Mouse (Mus musculus) CH12.LX (cell line): ENCODE measurements around the gene Tgfbr3.

Experiments
- CTCF ChIP-seq, 2 experiments: IDR thresholded peaks in 1 of 2; conservative IDR thresholded peaks in 1 of 2; 2 replicates each; pipeline ENCODE4 v1.5.1; 2011 to 2012; ENCODE audit warnings: low read depth in 2 of 2, low read length in 2 of 2, improper control_type of control experiment in 1 of 2, inconsistent platforms in 1 of 2, mild to moderate bottlenecking in 1 of 2, moderate library complexity in 1 of 2
- GABPA ChIP-seq: IDR thresholded peaks from 2 replicates; pipeline ENCODE4 v1.6.1; 2012; ENCODE audit warnings: low read depth, low read length, improper control_type of control experiment, inconsistent platforms; ENCODE audit not compliant: insufficient replicate concordance
- JUND ChIP-seq: conservative IDR thresholded peaks from 2 replicates; pipeline ENCODE4 v1.6.1; 2011; ENCODE audit warnings: low read depth, low read length, improper control_type of control experiment
- NRF1 ChIP-seq: IDR thresholded peaks from 2 replicates; pipeline ENCODE4 v1.6.1; 2014; ENCODE audit warnings: low read depth, mild to moderate bottlenecking, inconsistent platforms, low read length, improper control_type of control experiment, moderate library complexity
- POLR2A ChIP-seq: IDR thresholded peaks from 2 replicates; pipeline ENCODE4 v1.6.1; 2011; ENCODE audit warnings: low read depth, mild to moderate bottlenecking, improper control_type of control experiment, low read length
- POLR2AphosphoS2 ChIP-seq: IDR thresholded peaks from 2 replicates; pipeline ENCODE4 v1.6.1; 2011; ENCODE audit warnings: low read depth, low read length, improper control_type of control experiment
- SMC3 ChIP-seq: IDR thresholded peaks from 2 replicates; pipeline ENCODE4 v1.6.1; 2011; ENCODE audit warnings: low read depth, low read length, improper control_type of control experiment
- TBP ChIP-seq: conservative IDR thresholded peaks from 2 replicates; pipeline ENCODE4 v1.6.1; 2011; ENCODE audit warnings: low read depth, low read length, improper control_type of control experiment
- TCF12 ChIP-seq: IDR thresholded peaks from 2 replicates; pipeline ENCODE4 v1.6.1; 2014; ENCODE audit warnings: low read depth, mild to moderate bottlenecking, inconsistent platforms, low read length, improper control_type of control experiment

DNA sequence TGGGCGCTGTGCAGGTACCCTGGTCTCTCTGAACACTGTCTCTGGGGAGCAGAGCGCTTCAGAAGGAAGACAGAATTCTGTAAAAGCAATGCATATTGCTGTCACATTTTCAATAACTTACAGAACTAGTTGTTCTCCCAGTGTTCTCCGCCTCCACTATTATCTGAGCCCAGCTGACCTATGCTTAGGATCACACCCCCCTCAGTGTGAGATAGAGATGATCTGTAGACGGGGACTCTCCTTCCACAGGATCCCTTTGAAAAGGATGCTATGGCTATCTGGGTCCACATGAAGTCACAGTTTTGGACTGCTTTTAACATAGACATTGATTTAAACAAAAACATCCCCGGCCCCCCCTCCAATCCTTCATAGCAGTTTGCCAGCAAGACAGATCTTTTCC, 148.1 kb downstream of the Tgfbr3 start:
- TF ChIP-seq CTCF (conservative IDR thresholded peaks at IDR 0.05 in 1 of 2, IDR thresholded peaks at IDR 0.05 in 1 of 2; ENCODE audit: low read depth in 2 of 2, low read length in 2 of 2): no peak
- no peak for TF ChIP-seq NRF1
- no peak for TF ChIP-seq TBP
- TF ChIP-seq POLR2AphosphoS2: no peak
- TF ChIP-seq SMC3: no peak
- no peak for TF ChIP-seq POLR2A
- TF ChIP-seq GABPA: no peak
- no peak for TF ChIP-seq JUND
- no peak for TF ChIP-seq TCF12
